Mouse (Mus musculus): ENCODE measurements at regions not wholly inside any gene's neighbourhood (a gene's known extent, or its start where the extent isn't known, plus 50 kb on each side); places are given as distances from the start of the nearest gene placed in this dataset.

GRCm38 (mm10) chr3:156299984-156300770 is 261.4 kb upstream of the Negr1 start:
- TF ChIP-seq POLR2A (IDR thresholded peaks at IDR 0.05; ENCODE audit: low read depth, low read length) (no peak), CTCF (conservative IDR thresholded peaks at IDR 0.05; ENCODE audit: insufficient read depth, insufficient read length, low read depth, low read length) (no peak)
